Mouse (Mus musculus) embryonic facial prominence, embryonic 13.5 days (tissue): ENCODE measurements at regions not wholly inside any gene's neighbourhood (a gene's known extent, or its start where the extent isn't known, plus 50 kb on each side); places are given as distances from the start of the nearest gene placed in this dataset.
"Not testable (repeated sequence)": the region's sequence is repeated elsewhere in the genome, so short reads cannot be mapped to it uniquely, and the experiment has no call there.

ENCODE experiments used
- ATAC-seq: fragments of 200-750 bp; cut with Nextera tagmentation; 2 replicates; pipeline ENCODE4 v1.8.0; 2017; ENCODE audit warnings: low read depth; ENCODE audit not compliant: insufficient number of reproducible peaks, insufficient read depth, low FRiP score, low TSS enrichment
- H3K27ac ChIP-seq: fragments of 300-500 bp; sonication (generic); 2 replicates; pipeline ENCODE4 v1.5.1; 2015; ENCODE audit warnings: moderate library complexity, mild to moderate bottlenecking, inconsistent platforms
- H3K27me3 ChIP-seq: fragments of 300-500 bp; sonication (generic); 2 replicates; pipeline ENCODE4 v1.6.1; 2015; ENCODE audit warnings: mild to moderate bottlenecking, inconsistent platforms
- H3K36me3 ChIP-seq: fragments of 300-500 bp; sonication (generic); 2 replicates; pipeline ENCODE4 v1.6.1; 2015; ENCODE audit warnings: mild to moderate bottlenecking, inconsistent platforms
- H3K4me1 ChIP-seq: fragments of 300-500 bp; sonication (generic); 2 replicates; pipeline ENCODE4 v1.6.1; 2015; ENCODE audit warnings: inconsistent platforms
- H3K4me2 ChIP-seq: fragments of 300-500 bp; sonication (generic); 2 replicates; pipeline ENCODE4 v1.6.1; 2015; ENCODE audit warnings: moderate library complexity, mild to moderate bottlenecking, inconsistent platforms
- H3K4me3 ChIP-seq: fragments of 300-500 bp; sonication (generic); 2 replicates; pipeline ENCODE4 v1.5.1; 2015; ENCODE audit warnings: mild to moderate bottlenecking, inconsistent platforms
- H3K9ac ChIP-seq: fragments of 300-500 bp; sonication (generic); 2 replicates; pipeline ENCODE4 v1.6.1; 2015; ENCODE audit warnings: mild to moderate bottlenecking, inconsistent platforms
- H3K9me3 ChIP-seq: fragments of 300-500 bp; sonication (generic); 2 replicates; pipeline ENCODE4 v1.6.1; 2016; ENCODE audit warnings: inconsistent platforms
- WGBS: fragments of 180-500 bp; shearing (Covaris S2); methylation state at CpG from one replicate; pipeline ENCODE4 v1.1.7; 2015; ENCODE audit warnings: mixed read lengths; 5-methylcytosine and 5-hydroxymethylcytosine counted together

GRCm38 (mm10) chr12:40949580-40949979 lies 74.3 kb upstream of the Immp2l start:
- Histone ChIP-seq H3K27ac (no peak overlapping the region), H3K4me1 (no peaks in the 10 kb centered on the region), H3K27me3 (no peaks in the 10 kb centered on the region), H3K9me3 (no peaks in the 10 kb centered on the region), H3K4me3 (no peak overlapping the region), H3K9ac (no peak overlapping the region), H3K4me2 (no peak overlapping the region), H3K36me3 (no peaks in the 10 kb centered on the region)
- no peak for ATAC-seq
- WGBS, result 87% methylated on average over 3 of the region's 3 CpGs

GRCm38 (mm10) chr12:40958536-40958935 lies 65.4 kb upstream of the Immp2l start:
- Histone ChIP-seq H3K27me3 (no peaks in the 10 kb centered on the region), H3K4me3 (no peak overlapping the region), H3K4me2 (no peak overlapping the region), H3K9me3 (no peaks in the 10 kb centered on the region), H3K9ac (no peak overlapping the region), H3K36me3 (no peaks in the 10 kb centered on the region), H3K27ac (no peak overlapping the region), H3K4me1 (no peaks in the 10 kb centered on the region)
- ATAC-seq, result no peak
- WGBS, result 84% methylated on average over 3 of the region's 3 CpGs

- no peak overlapping the region for H3K9ac ChIP-seq
- no peaks in the 10 kb centered on the region for H3K4me1 ChIP-seq
- H3K27ac ChIP-seq, result no peak overlapping the region
- H3K36me3 ChIP-seq, result no peaks in the 10 kb centered on the region
- 59% methylated on average over 2 of the region's 2 CpGs for WGBS
- H3K4me3 ChIP-seq, result no peak overlapping the region
- no peaks in the 10 kb centered on the region for H3K27me3 ChIP-seq
- H3K9me3 ChIP-seq, result no peaks in the 10 kb centered on the region
- no peak overlapping the region for H3K4me2 ChIP-seq
- no peak for ATAC-seq
Observed at GRCm38 (mm10) chr12:40964996-40965395, 58.9 kb upstream of the Immp2l start.

GRCm38 (mm10) chr12:40966308-40966707 lies 57.6 kb upstream of the Immp2l start:
- ATAC-seq, result no peak
- H3K4me1 ChIP-seq, result no peaks in the 10 kb centered on the region
- 91% methylated on average over 2 of the region's 2 CpGs for WGBS
- H3K4me3 ChIP-seq, result no peak overlapping the region
- no peak overlapping the region for H3K27ac ChIP-seq
- no peaks in the 10 kb centered on the region for H3K27me3 ChIP-seq
- H3K9ac ChIP-seq, result no peak overlapping the region
- H3K36me3 ChIP-seq, result no peaks in the 10 kb centered on the region
- no peak overlapping the region for H3K4me2 ChIP-seq
- H3K9me3 ChIP-seq, result no peaks in the 10 kb centered on the region

- H3K4me1 ChIP-seq, H3K9me3 ChIP-seq, H3K4me2 ChIP-seq, H3K27me3 ChIP-seq, H3K36me3 ChIP-seq, ATAC-seq, H3K4me3 ChIP-seq, H3K9ac ChIP-seq, H3K27ac ChIP-seq: not testable (repeated sequence)
- 90% methylated on average over 6 of the region's 6 CpGs for WGBS
Observed at GRCm38 (mm10) chr12:40966723-40967122, 57.2 kb upstream of the Immp2l start.

- H3K9ac ChIP-seq, result no peak overlapping the region
- H3K4me3 ChIP-seq, result no peak overlapping the region
- H3K4me2 ChIP-seq, result no peak overlapping the region
- WGBS, result 77% methylated on average over 3 of the region's 3 CpGs
- no peaks in the 10 kb centered on the region for H3K9me3 ChIP-seq
- ATAC-seq, result no peak
- H3K4me1 ChIP-seq, result no peaks in the 10 kb centered on the region
- no peak overlapping the region for H3K27ac ChIP-seq
- H3K27me3 ChIP-seq, result no peaks in the 10 kb centered on the region
- no peaks in the 10 kb centered on the region for H3K36me3 ChIP-seq
Observed at GRCm38 (mm10) chr12:40972844-40973243, 51.0 kb upstream of the Immp2l start.
